Mouse (Mus musculus) A20 (cell line): ENCODE results near the gene Smg5.
"Not testable (repeated sequence)": the region's sequence is repeated elsewhere in the genome, so short reads cannot be mapped to it uniquely, and the experiment has no call there.

ENCODE experiments used
- DNase-seq: peaks from one replicate; pipeline ENCODE4 v3.0.0-alpha.2; 2011; ENCODE audit warnings: low read depth, low spot score

The Smg5 gene

GRCm38 (mm10) chr3:88336058-88337013 is at the start of gene Smg5, which contains the start of gene Tmem79:
TSS of gene Smg5 (plus strand) at chr3:88336260.
TSS of gene Tmem79 (minus strand) at chr3:88336148.
- peak; percentile 99 for DNase-seq

GRCm38 (mm10) chr3:88287110-88287509 is 49.0 kb upstream of the Smg5 start, which contains the start of gene Gm38392:
TSS of gene Gm38392 (minus strand) at chr3:88287210.
- DNase-seq = no peak

GRCm38 (mm10) chr3:88288133-88288713 is 47.8 kb upstream of the Smg5 start:
- not testable (repeated sequence) for DNase-seq

- peak; percentile 61 for DNase-seq
Observed at GRCm38 (mm10) chr3:88291970-88292369, 44.1 kb upstream of the Smg5 start.

GRCm38 (mm10) chr3:88295272-88295671 is 40.8 kb upstream of the Smg5 start:
- not testable (repeated sequence) for DNase-seq

- no peak for DNase-seq
Observed at GRCm38 (mm10) chr3:88296110-88296560, 39.9 kb upstream of the Smg5 start.

- DNase-seq = peak; percentile 99
Observed at GRCm38 (mm10) chr3:88296561-88297318, 39.3 kb upstream of the Smg5 start, which contains the start of the genes Tsacc and Cct3. TSS of gene Tsacc (minus strand) at chr3:88296999. TSS of gene Cct3 (plus strand) at chr3:88297116.

GRCm38 (mm10) chr3:88297321-88297851 is 38.7 kb upstream of the Smg5 start:
- DNase-seq = no peak

- no peak for DNase-seq
Observed at GRCm38 (mm10) chr3:88299172-88299571, 36.9 kb upstream of the Smg5 start.

- no peak for DNase-seq
Observed at GRCm38 (mm10) chr3:88324951-88325405, 11.1 kb upstream of the Smg5 start, which contains the start of gene Glmp. TSS of gene Glmp (plus strand) at chr3:88325023.

- no peak for DNase-seq
Observed at GRCm38 (mm10) chr3:88328956-88329355, 7.1 kb upstream of the Smg5 start.

- DNase-seq = peak; percentile 75
Observed at GRCm38 (mm10) chr3:88331282-88331681, 4.8 kb upstream of the Smg5 start.

GRCm38 (mm10) chr3:88334029-88334658 is 1.9 kb upstream of the Smg5 start:
- DNase-seq = no peak

GRCm38 (mm10) chr3:88334902-88335435 is 1.1 kb upstream of the Smg5 start:
- peak; percentile 65 for DNase-seq

GRCm38 (mm10) chr3:88335436-88336053 is 515 bp upstream of the Smg5 start:
- no peak for DNase-seq

- peak; percentile 39 for DNase-seq
Observed at GRCm38 (mm10) chr3:88337367-88338020, 1.4 kb downstream of the Smg5 start.

GRCm38 (mm10) chr3:88338316-88338715 is 2.3 kb downstream of the Smg5 start:
- no peak for DNase-seq

GRCm38 (mm10) chr3:88339006-88339405 is 2.9 kb downstream of the Smg5 start:
- no peak for DNase-seq

- no peak for DNase-seq
Observed at GRCm38 (mm10) chr3:88350732-88351131, 14.7 kb downstream of the Smg5 start.
